Mouse (Mus musculus) gastrocnemius, postnatal 4 days (tissue): ENCODE results near the gene Cwc27. TPM values are rescaled to one million over a fixed set of nuclear protein-coding genes. Genes with fewer than 3 reads are reported as not detected.

Source experiments
- DNase-seq, 2 experiments: peaks; one replicate each; pipeline ENCODE4 v3.0.0; 2021 to 2022; ENCODE audit warnings: low spot score in 2 of 2, mixed read lengths in 2 of 2
- total RNA-seq, 2 experiments: library from RNA; stranded (reverse); gene quantifications; 2 replicates each; pipeline ENCODE4 v1.2.3; 2021

The Cwc27 gene
- total RNA-seq, 2 experiments from 2014 or later, result 20.1 to 22.6 TPM

DNA sequence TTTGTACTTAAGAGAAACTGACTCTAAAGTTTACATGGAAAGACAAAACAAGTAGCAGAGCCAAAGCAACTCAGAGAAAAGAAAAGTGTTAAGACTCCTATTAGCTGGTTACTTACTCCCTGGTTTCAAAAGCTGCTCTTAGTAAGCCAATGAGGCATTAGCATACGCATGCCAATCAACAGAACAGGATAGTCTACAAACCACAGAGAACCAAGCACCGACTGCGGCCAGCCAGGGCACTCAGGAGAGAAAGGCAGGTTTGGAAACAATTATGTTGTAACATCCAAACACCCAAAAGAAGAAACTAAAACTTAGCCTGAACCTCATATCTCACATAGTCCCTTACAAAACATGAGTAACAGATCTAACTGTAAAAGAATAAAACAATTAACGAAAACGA is 166.8 kb downstream of the Cwc27 start:
- DNase-seq, result no peak

DNA sequence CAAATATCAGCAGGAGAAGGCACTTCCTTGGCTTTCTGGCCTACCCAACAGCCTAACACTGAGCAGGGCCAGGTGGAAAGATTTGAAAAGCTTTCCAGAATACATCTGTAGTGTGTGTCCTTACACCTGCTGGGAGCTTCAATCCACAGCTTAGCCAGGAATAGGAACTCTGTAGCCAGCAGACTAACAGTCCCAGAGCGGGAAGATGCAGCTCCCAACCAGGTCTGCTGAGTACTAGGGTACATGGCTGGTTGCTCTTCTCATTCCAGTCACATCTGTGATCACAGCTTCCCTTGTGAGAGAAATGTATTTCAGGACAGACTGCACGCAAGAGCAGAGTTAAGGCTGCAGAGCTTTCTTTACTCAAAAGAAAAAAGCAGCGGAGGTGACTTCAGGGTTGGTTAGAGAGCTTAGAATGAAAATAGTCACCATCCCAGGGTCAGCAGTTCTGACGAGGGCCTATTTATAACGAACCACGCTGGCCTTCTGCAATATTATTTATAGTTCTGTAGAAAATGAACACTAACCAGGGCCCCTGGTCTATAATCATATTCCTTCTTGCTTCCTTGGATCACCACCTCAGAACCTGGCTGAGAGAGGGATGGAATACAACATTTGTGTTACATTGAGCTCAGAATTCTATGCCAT is 171.0 kb downstream of the Cwc27 start:
- DNase-seq, result no peak

DNA sequence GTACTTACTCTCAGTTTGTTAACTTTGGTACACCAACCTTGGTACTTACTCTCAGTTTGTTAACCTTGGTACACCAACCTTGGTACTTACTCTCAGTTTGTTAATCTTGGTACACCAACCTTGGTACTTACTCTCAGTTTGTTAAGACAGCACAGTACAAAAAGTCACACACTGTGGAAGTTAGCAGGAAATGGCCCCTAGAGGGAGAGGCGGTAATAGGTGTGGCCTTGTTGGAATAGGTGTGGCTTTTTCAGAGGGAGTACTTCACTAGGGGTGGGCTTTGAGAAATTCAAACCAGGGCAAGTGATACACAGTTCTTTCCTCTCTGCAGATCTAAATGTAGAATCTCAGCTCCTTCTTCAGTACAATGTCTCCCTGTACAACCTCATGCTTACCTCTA is 172.8 kb downstream of the Cwc27 start:
- DNase-seq, result no peak

DNA sequence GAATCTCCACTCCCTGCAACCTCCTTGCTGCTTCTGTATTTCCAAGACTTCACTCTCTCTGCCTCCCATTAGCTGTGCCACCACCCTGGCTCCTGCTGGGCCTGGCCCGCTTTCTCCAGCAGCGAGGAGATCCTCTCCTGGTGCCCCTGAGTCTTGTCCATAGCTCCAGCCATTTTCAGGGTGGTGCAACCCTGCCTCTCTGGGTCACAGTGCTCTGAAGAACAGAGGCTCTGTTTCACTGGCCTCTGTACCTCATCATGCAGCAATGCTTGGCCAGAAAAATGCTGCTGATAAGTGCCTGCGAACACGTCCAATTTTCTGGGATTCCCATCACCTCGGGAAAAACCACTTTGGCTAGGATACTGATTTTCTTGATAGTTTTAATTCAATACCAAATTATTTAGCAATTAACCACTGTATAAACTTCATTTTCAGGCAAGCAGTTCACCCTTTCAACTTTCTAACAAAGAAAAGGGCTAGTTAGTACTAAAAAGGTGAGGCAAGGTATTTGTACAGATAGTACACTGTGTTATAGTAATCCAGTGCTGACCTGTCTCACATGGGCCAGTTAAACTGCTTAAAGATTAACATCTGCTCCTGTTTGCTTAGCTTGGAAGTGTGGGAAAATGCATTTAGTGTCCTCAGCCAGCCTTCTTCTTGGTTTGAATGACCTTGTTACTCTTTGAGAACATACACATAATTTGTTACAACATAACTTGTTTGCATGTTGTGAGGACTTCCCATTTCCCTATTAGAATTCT is 176.1 kb downstream of the Cwc27 start:
- no peak for DNase-seq

DNA sequence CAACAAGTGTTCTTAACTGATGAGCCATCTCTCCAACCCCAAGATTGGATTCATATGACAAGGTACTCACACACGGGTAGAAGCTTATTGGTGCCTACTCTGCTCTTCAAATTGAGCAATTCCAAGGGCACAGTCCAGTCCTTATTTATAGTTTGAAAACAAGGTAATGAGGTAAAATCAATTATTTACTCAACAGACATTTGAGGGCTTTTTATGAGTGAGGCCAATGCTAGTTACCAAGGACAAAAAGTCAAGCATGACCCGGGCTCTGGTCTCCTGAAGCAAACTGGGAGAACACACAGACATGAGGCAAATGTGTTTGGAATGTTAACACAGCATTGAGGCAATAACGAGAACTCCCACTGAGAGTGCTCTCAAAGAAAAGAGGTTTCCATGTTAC is 178.0 kb downstream of the Cwc27 start:
- DNase-seq, result no peak

DNA sequence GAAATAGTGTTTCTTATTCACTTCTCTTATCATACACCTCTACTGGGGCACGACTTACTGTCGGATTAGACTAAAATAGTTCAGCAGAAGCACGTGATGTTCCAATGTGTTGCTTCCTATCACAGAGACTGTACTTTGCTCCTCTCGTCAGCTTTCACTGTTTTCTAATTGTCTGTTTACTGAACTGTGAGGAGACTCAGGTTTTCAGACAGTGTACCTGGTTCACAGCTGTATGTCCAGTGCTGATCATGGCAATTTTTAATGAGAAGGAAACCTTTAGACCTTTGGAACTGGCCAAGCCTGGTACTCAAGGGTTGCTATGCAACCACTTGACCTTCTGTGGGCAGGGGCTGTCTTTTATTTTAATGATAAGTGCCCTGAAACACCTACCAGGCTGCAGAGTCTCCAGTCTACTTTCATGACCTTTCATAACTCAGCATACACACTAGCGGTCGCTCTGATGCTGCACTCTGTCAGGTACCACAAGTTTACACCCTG is 180.9 kb downstream of the Cwc27 start:
- no peak for DNase-seq

DNA sequence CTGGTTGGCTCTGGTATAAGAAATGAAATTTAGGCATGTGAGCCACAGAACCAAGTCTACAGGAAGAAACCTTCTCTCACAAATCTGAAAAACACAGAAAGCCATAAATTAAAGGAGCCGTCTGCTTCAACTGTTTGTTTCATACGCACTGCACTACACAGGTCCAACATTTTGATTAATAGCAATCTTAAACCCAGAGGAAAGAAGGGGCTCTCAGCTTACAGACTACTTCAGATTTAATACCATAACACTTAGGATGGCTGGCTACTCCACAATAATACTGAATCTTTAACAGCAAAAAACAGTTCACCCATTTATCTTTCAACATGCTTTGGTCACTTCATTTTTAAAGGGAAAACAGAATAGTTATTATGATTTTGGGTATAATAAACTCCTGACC is 182.2 kb downstream of the Cwc27 start:
- no peak for DNase-seq

DNA sequence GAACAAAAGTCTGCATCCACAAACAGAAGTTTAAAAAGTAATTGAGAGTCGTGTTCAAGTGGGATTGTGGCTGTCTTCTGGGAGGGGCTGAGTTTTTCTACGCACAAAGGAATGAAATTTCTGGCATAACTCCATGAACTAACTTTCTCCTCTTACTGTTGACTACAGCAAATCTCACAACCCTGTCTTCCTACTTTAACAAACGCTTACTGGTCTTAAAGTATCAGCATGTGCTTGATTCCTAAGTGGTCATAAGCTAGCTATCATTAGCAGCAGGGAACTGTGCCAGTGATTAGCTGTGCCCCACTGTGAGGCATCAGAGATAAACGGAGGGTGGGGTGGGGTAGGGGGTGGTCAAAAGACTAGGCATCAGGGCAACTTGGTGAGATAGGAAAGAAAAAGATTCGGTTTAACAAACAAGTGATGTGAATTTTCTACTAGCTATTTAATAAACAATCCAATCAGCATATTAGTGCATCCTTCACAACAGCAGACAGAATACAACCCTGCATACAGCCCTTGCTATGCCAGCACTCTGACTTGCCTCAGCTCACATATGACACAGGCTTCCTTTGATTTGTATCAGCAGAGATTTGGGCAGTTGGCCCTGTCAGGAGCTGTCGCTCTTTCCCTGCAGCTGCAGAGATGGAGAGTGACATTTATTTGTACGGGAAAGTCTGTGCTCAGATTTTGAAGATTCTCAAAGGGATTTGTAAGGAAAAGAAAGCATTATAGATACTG is 184.3 kb downstream of the Cwc27 start:
- no peak for DNase-seq

DNA sequence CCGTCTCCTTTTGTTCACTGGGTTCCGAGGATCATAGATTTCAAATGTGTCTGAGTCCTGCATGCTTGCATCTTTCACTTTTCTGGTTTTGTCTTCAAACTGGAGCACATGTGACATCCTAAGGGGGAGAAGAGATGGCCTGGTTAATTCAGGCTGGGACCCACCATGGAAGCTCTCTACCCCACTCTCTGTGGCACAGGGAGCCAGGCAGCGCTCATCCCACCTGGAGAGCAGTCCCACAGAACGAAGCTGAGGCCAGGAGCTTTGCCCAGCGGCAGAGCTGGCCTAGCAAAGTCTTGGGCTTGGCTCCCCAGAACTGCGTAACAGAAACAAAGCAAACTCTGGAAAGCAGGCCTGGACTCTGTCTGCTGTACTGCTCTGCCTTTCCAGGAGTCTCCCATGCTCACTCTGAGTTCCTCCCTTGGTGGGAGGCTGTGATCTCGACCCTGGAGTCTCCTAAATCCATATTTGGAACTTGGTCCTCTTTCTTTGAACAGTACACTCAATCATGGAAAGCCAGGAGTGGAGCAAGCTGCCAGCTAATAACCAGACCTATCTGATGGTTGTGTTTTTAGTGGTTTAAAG is 185.2 kb downstream of the Cwc27 start:
- DNase-seq, result no peak

DNA sequence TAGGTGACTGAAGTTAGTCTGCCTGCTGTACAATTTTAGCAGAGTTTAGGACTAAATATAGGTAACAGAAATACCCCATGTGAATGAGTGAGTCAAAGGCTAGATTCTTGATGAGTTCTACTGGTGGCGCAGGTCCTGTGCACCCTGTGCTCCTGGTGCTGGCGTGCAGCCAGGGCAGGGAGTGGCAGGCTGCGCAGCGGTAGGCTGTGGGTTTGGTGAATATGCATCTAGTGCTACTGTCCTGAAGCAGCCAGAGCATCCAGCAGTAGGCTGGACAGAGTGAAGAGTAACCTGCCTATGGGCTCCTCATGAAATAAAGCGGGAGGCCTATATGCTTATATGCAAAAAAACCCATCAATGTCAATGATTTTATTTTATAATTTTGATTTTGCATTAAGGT is 186.1 kb downstream of the Cwc27 start:
- no peak for DNase-seq

DNA sequence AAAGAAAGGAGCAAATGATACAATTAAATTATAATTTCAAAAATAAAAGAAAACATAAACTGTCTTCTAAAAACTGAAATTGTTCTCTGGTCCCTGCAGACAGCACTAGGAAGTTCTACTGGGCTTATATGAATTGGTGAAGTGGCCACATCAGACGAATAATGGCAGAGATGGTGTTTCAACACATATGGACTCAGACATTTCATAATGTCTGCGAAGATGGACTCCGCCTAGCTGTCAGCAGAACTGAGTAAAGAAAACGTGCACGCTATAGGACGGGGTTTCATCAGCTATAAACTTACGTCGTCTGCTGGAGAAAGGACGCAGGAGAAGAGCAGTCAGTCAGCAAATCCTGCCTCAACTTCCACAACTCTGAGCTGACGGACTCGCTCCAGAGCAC is 187.3 kb downstream of the Cwc27 start:
- DNase-seq, result no peak

DNA sequence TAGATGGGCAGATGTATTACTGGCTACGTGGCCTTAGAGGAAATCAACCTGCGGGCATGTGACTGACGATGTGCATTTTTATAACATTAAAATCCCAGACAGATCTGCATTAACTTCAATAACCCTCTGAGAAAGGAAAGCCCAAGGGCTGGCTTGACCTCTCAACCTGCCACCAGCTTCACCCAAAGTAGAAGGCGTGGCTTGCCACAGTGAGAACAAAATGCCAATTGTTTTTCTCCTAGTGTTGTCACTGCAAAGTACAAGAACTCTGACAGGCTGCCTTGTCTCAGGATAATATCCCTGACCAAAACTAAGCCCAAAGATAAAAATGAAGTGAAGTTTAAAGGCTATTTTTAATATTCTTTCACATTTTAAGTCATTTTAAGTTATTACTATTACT is 188.9 kb downstream of the Cwc27 start:
- no peak for DNase-seq

DNA sequence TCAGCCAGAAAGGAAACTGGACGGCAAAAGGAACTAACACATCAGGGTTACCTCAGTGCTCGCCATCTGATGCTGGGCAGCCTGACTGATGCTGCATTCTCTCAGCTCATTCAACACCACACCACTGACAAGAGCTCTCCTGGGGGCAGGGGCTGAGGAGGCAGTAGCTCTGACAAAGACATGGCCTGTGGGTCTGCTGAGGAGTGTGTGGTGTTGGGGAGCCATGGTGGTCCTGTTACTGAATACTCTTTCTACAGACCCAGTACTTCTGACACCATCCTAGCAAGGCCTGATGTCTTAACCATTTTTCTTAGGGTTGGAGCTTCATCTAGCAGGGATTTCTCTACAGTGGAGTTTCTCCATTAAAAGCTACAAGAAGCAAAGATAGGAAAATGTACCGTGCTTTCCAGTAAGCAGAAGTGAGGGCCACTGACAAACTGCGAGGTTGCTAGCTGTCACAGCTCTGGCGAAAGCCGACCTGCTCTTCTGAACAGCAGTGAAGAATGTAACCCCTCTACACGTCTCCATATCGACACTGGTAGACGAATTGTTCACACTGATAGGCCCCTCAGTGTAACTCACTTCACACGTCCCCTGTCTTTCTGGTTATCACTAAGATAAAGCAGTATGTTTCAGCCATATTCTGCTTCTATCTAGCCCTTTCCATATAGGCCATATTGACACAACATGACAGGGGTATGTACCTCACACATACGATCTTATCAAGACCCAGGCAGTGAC is 189.6 kb downstream of the Cwc27 start:
- DNase-seq, result no peak

DNA sequence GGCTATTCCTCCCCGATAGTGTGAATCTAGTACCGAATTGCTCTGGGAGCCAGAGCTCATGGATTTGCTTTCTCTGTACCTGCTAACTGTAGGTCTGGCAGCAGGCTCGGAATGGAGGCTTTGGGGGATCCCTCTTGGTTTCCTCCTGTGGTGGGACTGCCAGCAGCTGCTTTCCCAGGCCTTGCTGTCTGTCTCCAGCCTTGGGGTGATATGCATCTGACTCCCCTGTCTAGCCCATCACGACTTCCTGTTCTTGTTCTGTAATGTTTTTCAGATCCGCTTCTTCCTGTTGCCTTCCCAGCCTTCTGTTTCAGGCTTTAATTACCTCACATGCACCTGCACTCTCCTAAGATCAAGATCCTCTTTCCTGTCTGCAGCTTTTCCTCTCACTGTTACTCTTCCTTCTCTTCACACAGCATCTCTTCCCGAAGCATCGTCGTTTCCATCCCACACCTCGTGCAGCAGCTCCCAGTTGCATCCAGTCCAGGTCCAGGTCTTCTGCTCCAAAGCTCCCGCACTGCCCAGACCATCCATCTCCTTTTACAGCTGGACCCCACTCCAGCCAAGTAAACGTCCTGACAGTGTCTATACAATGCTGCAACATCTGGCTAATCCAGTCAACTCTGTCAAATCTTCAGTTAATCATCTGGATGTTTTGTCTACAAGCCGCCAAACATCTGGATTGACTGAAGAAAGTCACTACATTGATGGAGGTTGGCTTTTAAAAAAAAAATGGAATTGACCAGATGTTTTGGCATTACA is 193.6 kb downstream of the Cwc27 start:
- DNase-seq, result no peak

DNA sequence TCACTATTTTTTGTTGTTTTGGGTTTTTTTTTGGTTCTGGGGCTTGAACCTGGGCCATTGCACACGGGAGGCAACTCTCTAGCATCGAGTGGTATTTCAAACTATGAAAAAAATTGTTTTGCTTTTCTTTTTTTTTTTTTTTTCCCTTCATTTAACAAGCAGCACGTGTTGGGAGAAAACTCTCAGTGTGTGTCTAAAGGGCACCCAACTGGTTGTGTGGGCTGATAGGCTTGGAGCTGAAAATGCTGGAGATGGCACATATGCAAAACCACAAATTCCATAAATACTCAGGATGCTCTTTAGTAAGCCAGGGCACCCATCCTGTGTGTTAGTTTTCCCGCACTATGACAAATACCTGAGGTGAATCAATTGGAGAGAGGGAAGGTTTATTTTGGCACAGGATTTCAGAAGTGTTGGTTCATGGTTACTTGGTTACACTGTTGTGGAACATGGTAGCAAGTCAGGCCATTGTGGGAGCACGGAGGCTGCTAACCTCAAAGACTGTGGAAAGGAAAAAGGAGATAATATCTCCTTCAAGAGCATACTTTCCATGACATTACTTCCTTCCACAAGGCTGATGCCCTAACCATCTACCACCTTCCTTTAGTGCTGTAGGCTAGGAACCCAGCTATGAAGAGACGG is 194.7 kb downstream of the Cwc27 start:
- DNase-seq, result no peak

DNA sequence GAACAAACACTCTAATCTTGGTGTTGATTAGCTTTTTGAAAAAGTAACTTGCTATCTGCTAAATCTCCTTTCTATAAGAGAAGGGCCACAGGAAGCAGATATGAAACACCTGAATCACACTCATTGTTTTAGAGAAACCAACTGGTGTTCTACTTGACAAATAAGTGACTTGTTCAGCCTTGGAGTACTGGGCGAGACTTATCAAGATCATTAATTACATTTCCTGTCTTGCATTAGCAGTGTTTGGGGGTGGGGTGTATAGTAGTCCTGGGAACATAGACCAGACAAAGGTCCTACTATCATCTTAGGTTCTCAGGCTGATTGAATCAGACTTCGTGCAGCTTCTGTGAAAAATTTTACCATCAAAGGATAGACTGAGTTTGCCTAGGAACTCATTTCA is 196.5 kb downstream of the Cwc27 start:
- no peak for DNase-seq

DNA sequence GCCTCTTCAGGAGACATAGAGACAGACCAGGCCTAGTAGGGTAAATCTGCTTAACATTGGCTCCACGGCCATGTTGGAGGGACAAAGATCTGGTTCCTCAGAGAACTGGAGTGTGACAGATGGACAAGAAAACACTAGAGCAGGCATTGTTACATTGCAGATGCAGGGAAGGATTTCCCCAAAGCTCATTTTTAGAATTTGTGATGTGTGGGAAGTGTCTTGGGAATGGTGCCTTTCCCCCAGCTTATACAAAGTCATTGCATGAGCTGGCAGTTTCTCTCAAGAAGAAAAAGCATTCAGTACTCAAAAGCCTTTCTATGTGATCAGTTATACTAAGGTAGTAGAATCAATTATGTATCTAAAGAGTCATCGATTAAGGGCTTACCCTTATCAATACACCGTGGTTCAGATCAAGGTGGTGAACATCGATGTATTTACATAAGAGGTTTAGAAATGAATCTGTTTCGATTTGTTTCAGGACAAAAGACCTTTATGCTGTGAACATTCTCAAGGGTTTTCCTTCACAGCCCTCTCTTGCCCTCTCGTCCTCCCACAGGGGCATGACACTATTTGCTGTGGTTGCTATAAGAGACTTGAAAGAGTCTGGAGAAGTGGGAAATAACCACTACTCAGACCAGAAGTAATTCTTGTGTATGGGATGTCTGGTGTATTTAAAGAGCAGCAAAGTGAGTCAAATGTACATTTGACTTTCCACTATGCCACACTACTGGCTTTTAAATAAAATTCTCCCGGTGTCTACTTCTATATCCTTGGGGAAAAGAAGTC is 197.2 kb downstream of the Cwc27 start:
- no peak for DNase-seq

DNA sequence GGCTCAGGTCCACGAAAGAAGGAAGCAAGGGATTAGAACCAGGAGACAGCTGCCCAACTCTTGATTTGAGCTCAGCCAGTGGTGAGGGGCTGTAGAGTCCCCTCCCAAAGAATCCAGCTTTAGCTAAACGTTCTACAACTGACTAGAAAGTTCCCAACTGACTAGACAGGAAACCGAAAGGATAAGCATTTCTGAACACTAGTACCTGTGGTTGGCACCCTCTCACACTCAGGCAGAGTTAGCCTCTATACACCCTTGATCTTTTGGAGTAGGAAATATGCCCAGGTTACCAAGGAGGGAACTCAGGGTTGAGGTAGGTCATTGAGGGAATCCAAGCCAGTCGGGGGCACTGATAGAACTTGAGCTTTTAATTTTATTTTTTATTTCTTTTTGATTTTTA is 199.7 kb downstream of the Cwc27 start:
- no peak for DNase-seq
